Mouse (Mus musculus): ENCODE results near the gene Srgap2. TPM values are rescaled to one million over a fixed set of nuclear protein-coding genes. Genes with fewer than 3 reads are reported as not detected.

Gene Srgap2
- polyA plus RNA-seq, 1 experiment, result 16.3 TPM

DNA sequence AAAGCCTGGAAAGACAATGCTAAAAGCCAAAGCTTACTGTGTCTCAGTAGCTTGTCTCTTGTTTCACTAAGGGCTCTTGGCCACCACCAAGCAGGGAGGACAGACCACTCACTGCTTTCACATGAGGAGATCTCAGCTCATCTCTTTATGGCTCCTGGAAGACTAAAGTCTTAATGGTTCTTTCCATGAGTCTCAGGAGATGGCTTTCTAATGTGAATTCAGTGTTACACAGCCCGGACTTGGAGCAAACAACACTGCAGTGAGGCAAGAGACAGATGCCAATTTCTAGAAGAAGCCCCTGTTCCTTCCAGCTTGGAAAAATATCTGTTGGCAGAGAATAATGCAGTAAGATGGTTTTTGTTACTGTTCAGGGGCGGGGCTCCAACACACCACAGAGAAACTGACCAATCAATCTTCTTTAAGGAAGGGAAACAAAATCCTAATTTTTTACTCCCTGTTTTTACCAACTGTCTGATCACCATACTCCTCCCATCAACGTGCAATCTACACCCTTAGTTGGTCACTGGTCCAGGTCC is 71.7 kb downstream of the Srgap2 start:
- TF ChIP-seq GATA1 (IDR thresholded peaks at IDR 0.05; ENCODE audit: low read length), result no peak

DNA sequence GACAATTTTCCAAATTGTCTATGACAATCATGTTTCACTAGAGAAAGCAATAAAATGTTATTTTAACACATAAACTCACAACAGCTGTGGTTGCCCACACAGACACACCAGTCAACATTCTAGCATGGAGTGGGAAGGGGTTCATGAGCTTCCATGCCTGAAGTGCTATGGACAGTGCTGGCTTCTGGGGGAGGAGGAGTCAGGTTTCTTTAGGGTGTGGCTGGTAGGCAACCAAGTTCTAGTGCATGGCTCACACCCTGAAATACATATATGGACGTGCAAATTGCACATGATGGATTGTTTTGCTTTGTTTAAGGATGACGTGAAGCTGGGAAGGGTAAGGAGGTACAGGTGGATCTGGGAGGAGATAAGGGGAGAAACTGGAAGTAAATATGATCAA is 72.8 kb downstream of the Srgap2 start:
- TF ChIP-seq GATA1 (IDR thresholded peaks at IDR 0.05; ENCODE audit: low read length), result no peak

DNA sequence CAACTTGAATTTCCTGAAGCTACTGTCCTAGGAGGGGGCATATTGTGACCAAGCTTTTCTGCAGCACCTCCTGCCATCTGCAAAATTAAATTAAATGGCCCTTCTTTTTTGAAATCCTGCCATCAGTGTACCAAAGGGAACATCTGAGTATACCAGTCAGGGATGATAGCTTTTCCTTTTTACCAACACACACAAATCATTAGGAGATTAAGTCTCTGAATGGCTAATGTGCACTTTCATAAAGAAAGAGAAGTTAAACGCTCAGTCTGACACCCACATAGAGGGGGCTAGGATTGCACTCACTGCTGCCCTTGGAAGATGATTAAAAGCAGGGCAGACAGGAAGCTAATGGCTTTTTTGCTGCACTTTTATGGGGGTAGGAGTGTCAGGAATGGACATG is 73.8 kb downstream of the Srgap2 start:
- no peak for TF ChIP-seq GATA1 (IDR thresholded peaks at IDR 0.05; ENCODE audit: low read length)

DNA sequence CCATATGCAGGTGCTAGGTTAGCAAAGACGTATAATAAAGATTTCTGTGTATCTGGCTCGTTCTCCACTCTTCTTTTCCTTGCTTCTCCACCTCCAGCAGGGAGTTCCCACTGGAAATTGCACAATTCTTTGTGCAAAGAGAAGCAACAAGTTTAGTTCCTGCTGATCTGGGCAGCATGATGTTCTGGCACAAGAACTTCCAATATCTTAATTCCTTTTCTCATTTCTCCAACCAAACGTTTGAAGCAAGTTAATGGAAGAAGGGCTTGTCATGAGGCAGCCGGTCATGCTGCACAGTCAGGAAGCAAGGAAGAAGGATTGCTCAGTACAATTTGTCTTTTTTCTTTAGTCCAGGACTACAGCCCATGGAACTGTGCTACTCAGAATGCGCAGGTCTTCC is 78.8 kb downstream of the Srgap2 start:
- TF ChIP-seq GATA1 (IDR thresholded peaks at IDR 0.05; ENCODE audit: low read length), result no peak

DNA sequence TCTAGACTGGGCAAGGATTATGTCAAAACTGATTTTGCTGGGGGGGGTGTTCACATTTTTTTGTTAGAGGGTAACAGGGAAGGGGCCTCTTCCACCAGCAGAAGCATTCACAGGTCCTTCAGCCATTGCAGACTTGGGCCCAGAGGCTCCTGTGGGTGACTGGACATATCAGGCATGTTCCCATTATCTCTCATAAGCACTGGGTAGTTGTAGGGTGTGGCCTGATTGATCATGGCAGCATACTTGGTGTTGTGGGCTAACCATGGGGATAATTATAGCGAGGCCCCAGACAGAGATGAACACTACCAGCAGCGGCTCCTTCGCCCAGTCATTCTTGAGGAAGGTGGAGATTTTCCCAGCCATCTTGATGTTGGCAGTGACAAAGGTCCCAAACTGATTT is 79.8 kb downstream of the Srgap2 start:
- TF ChIP-seq GATA1 (IDR thresholded peaks at IDR 0.05; ENCODE audit: low read length), result peak; percentile 90

DNA sequence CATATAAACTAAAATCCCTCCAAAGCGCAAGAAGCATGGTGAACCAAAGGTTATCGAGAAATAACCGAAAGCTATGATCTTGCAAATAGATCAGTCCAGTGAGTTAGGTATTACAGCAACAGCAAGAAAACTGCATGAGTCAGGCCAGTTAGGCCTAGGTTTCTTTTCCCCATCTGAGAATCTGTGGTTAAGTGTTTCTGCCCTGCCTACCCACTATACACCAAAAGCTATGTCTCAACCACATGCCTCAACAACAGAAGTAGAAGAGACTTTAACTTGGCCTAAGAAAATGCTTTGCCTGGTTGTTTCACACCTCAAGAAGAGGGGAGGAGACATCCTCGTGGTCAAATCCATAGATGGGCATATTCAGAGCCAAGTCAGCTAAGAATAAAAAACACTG is 80.6 kb downstream of the Srgap2 start:
- no peak for TF ChIP-seq GATA1 (IDR thresholded peaks at IDR 0.05; ENCODE audit: low read length)

DNA sequence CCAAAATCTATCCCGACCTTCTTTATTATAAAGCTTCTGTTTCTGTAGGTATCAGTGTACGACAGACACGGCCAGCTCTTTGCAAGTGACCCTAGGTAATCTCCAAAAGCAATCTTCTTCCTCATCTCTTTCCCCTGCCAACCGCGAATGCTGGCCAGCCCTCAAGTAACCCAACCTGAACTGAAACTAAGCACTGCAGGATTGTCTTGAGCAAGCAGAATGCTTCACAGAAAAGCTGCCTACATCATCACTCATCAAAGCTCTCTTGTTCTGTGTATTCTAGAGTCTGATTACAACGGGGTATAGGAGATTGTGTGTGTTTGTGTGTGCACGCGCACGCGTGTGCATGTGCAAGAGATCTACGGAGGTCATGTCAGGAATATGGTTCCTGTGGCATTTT is 88.6 kb downstream of the Srgap2 start:
- TF ChIP-seq GATA1 (IDR thresholded peaks at IDR 0.05; ENCODE audit: low read length), result no peak

DNA sequence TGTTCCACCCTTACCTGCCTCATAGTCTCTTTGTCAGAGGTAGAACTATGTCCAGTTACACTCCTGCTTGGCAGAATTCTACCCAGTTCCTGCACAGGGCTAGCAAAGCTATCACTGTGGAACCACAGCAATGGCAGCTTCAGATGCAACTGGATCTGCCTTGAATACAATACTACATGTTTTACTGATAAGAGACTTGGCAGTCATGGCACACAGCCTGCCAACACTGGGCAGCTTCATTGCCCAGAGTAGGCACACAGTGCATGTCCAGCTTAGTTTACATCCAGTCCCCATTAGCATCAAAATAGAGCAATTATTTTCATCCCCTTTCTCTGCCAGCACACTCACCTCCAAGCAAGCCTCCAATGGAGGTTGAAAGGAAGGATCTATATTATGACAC is 89.2 kb downstream of the Srgap2 start:
- no peak for TF ChIP-seq GATA1 (IDR thresholded peaks at IDR 0.05; ENCODE audit: low read length)

DNA sequence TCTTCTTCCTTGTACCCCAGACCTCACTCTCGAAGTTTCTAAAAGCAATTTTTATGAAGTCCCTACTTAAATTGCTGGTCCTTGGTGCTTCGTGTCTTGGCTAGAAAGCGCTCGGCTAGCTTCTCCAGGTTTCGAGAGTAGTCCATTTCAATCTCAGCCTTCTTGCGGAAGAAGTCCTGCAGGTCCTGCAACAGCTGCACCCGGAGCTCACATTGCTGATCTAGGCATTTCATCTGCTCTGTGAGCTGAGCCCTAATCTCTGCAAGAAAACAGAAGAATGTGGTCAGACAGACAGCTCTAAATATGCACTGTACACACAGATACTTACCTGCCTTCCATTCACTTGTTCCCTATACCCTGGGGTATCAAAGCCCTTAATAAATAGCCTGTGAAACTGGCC is 90.5 kb downstream of the Srgap2 start:
- no peak for TF ChIP-seq GATA1 (IDR thresholded peaks at IDR 0.05; ENCODE audit: low read length)

DNA sequence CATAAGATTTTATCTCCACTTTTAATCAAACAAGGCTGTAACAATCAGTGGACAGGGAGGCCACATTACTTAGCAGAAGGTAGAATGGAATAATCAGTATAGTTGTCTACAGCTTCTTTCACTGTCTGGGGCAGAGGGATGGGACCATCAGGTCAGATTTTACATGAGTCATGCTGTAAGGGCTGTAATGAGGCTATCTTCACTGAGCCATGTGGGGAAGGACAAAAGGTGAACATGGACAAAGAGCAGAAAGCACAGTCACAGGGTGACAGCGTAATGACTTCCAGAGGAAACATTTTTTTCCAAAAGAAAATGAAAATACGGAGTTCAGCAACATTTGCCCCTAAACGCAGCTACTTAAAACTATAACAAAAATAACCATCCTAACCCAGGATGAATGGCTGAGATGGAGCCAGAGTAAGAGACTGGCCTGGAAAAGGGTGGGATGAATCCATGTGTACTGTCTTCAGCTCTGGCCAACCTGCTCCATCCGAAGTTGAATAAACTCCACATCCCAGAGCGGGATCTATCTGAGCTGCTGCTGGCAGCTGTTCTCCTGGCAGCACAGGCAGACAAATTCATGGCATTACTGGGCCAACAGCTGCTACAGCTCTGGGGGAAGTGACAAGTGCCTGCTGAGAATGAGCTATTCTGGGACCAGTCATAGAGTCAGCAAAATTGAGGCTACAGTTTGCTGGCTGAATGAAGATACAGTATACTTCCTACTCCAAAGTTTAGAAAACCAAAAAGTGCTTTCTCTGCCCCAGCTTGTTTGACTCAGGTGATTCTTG is 95.5 kb downstream of the Srgap2 start:
- no peak for TF ChIP-seq GATA1 (IDR thresholded peaks at IDR 0.05; ENCODE audit: low read length)

DNA sequence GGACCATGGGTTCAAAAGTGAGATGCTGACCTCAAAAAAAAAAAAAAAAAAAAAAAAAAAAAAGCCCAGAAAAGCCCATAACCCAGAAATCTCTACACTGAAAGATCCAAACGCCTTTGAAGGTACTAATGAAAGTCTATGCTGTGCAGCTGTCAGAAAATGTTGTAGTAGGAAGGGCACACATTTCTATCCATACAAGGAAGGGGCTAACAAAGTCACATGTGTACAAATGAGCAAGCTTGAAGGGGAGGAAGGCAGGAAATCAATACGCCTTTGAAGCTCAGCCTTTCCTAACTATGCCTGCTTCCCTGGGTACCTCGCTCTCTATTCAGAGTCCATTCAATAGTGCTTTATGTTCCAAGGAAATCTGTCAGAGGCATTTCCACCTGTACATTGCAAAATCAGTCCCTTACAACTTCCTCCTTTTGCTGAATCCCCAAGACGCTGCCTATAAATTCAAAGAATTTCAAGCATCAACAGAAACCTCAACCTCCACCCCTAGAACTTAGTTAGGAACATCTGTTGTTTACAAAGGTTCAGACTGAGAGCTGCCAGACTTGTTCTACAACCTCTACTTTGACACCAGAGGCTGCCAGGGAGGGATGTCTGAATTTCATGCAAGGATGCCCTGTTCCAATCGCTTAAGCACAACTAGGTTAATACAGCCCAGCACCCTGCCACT is 99.9 kb downstream of the Srgap2 start:
- no peak for TF ChIP-seq GATA1 (IDR thresholded peaks at IDR 0.05; ENCODE audit: low read length)

DNA sequence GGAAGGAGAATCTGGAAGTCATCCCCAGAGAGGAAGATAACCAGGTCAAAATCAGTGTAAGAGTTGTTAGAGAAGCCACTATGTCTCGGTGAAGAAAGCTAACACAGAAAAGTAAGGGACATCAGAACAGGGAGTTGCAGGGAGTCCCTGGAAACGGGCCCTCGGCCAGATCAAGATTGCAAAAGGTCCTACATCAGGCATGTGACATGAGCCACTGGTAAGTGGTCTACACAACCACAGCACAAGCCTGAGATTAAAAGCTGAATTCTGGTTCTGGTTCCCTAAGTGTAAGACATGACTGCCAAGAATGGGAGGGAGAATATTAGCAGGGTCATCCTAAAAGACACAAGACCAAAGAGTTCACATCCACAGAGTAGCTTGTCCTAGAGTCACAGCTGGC is 104.1 kb downstream of the Srgap2 start:
- TF ChIP-seq GATA1 (IDR thresholded peaks at IDR 0.05; ENCODE audit: low read length), result no peak

DNA sequence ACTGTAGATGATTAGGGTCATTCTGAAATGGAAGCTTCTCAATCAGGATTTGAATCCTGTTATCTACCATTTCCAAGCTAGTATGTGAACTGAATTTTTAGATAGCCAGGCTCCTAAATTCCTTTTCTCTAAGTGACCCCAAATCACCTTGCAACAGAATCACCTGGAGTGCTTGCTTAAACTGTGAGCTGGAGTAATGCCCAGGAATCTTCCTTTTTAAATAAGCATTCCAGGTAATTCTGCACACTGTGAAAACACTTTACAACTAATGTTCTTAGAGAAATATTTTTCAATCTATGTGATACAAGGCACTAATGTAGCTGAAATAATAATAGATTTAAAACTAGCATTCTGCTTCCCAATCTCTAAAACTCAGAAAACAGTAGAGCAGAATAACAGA is 106.0 kb downstream of the Srgap2 start:
- TF ChIP-seq GATA1 (IDR thresholded peaks at IDR 0.05; ENCODE audit: low read length), result no peak

DNA sequence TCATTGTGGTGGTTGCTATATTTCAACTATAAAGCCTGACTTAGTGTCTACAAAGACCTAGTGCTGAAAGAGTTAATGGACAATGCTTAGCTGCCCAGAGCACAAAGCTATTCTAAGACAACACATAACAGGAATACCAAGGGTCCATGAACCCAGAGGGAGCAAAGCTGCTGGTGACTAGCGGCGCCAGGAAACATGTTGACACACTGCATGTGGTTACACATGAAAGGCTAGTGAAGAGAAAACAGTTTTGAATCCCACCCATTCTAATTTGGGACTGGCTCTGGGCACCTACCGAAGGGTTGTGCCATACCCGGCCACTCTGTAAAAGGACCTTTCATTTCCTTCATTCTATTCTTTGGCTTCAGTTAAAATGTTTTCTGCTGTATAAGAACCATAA is 106.5 kb downstream of the Srgap2 start:
- TF ChIP-seq GATA1 (IDR thresholded peaks at IDR 0.05; ENCODE audit: low read length), result no peak

DNA sequence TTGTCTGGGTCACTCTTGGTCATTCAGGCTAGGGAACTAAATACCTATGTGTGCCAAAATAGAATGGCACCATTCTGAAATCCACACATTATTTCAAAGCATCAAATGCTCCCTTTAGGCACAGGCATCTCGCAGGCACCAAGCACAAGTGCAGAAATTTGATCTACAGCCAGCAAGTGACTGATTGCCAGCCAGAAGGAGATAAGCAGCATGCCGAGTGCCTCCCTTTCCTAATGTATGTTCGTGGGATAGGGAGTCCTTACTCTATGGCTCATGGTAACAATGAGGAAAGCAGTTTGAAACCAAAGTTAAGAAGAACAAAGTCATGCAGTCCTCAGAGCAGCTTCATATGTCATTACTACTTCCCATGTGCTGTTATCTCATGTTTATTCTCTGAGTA is 107.8 kb downstream of the Srgap2 start:
- no peak for TF ChIP-seq GATA1 (IDR thresholded peaks at IDR 0.05; ENCODE audit: low read length)

DNA sequence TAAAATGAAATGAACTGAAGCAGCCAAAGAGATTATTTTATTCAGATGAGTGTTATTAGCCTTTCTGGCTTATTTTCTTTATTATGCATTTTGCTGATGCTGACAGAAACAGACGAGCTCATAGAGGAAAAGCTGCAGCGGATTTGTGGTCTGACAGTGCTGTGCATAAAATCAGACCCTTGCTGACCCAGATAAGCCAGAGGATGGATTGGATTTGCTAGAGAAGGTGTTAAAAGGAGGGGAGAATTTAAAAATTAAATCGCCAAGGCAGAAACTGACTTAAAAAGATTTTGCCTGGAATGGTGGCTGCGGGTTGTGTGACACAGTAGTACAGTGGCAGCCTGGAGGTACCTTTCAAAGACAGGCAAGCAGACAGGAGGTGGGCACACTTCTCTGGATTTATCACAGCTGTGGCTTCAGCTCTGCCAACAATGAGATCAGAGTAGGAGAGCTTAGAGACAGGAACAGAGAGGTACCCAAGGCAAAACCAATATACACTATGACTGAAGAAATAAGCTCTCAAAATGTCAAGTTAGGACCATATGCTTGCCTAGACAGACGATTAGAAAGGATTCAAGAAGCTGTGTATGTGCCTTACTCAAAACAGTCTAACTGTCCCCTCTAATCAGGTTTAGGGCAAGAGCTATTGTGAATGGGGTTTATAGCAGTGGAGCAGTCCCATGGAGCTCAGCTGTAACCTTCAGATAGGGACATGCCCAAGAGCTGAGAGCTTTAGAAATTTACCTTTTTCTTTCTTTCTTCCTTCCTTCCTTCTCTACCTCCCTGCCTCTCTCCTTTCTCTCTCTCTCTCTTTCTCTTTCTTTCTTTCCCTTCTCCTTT is 109.1 kb downstream of the Srgap2 start:
- TF ChIP-seq GATA1 (IDR thresholded peaks at IDR 0.05; ENCODE audit: low read length), result no peak

Data from G1E-ER4 (cell line).